In genomic region chr6:85452411-85452665, GRCm38 (mm10) we compare ENCODE assay signal across 8 mouse cellular contexts. TPM values are rescaled to one million over a fixed set of nuclear protein-coding genes. Genes with fewer than 3 reads are reported as not detected.
DNase-seq lines count a peak whose midpoint lies in the region; ATAC-seq and TF ChIP-seq lines count a peak whose summit lies in the region.

No protein-coding gene starts in this region.

- peak overlapping the region; percentile 92 for H3K27ac ChIP-seq in heart, postnatal 0 days (ENCODE audit: low read depth)
- H3K27ac ChIP-seq in bone marrow macrophage, adult 2 months (ENCODE audit: insufficient read depth, low read depth, low read length): peak overlapping the region; percentile 68
- H3K27ac ChIP-seq in hindbrain, embryonic 13.5 days: peak overlapping the region; percentile 95
- peak overlapping the region; percentile 95 for H3K27ac ChIP-seq in midbrain, embryonic 13.5 days

- no peak for TF ChIP-seq CTCF in heart, postnatal 0 days (IDR thresholded peaks at IDR 0.05; ENCODE audit: low read depth)
- no peak for TF ChIP-seq CTCF in bone marrow macrophage, adult 2 months (IDR thresholded peaks at IDR 0.05; ENCODE audit: low read depth, low read length)

- no peak for ATAC-seq in heart, postnatal 0 days (ENCODE audit: insufficient read depth, low read depth)
- no peak for ATAC-seq in hindbrain, embryonic 13.5 days (ENCODE audit: low FRiP score)
- no peak for ATAC-seq in midbrain, embryonic 13.5 days

- under 1% methylated on average over 15 of the region's 15 CpGs for WGBS in heart, postnatal 0 days
- WGBS in hindbrain, embryonic 13.5 days: under 1% methylated on average over 15 of the region's 15 CpGs
- under 1% methylated on average over 15 of the region's 15 CpGs for whole genome bisulfite sequencing in midbrain, embryonic 13.5 days

- TF ChIP-seq EP300 in heart, postnatal 0 days (IDR thresholded peaks at IDR 0.05; ENCODE audit: low read depth): no peak

- DNase-seq in heart, postnatal 0 days (ENCODE audit: low spot score): no peak
- no peak for DNase-seq in heart, postnatal 10 days
- DNase-seq in retina, postnatal 1 day: no peak
- DNase-seq in ovary, postnatal 36 days (ENCODE audit: low spot score): no peak
- no peak for DNase-seq in ovary, postnatal 14 days (ENCODE audit: low spot score)

- H3K9ac ChIP-seq in heart, postnatal 0 days (replicated peaks; ENCODE audit: low read depth, low read length): peak overlapping the region; percentile 75
- H3K9ac ChIP-seq in hindbrain, embryonic 13.5 days: peak overlapping the region; percentile 83
- peak overlapping the region; percentile 92 for H3K9ac ChIP-seq in midbrain, embryonic 13.5 days (replicated peaks)

- peaks cover 8% of the 10 kb centered on the region; the same call in 1 of the 2 replicates for H3K36me3 ChIP-seq in heart, postnatal 0 days (replicated peaks; ENCODE audit: control insufficient read depth, insufficient read depth, low read length)
- H3K36me3 ChIP-seq in hindbrain, embryonic 13.5 days: peaks cover 2% of the 10 kb centered on the region
- peaks cover 2% of the 10 kb centered on the region; the same call in 1 of the 2 replicates for H3K36me3 ChIP-seq in midbrain, embryonic 13.5 days

- H3K4me2 ChIP-seq in heart, postnatal 0 days (ENCODE audit: low read depth, low read length): peak overlapping the region; percentile 87
- peak overlapping the region; percentile 89 for H3K4me2 ChIP-seq in hindbrain, embryonic 13.5 days
- peak overlapping the region; percentile 88 for H3K4me2 ChIP-seq in midbrain, embryonic 13.5 days (replicated peaks)

- H3K4me1 ChIP-seq in heart, postnatal 0 days (ENCODE audit: control insufficient read depth, insufficient read depth): peaks cover 34% of the 10 kb centered on the region
- H3K4me1 ChIP-seq in bone marrow macrophage, adult 2 months (ENCODE audit: control insufficient read depth, insufficient read depth, low read length): peaks cover 26% of the 10 kb centered on the region
- peaks cover 54% of the 10 kb centered on the region for H3K4me1 ChIP-seq in hindbrain, embryonic 13.5 days (replicated peaks)
- H3K4me1 ChIP-seq in midbrain, embryonic 13.5 days (replicated peaks): peaks cover 53% of the 10 kb centered on the region

- H3K9me3 ChIP-seq in heart, postnatal 0 days (replicated peaks; ENCODE audit: control insufficient read depth, low read length): no peaks in the 10 kb centered on the region
- H3K9me3 ChIP-seq in hindbrain, embryonic 13.5 days: no peaks in the 10 kb centered on the region
- no peaks in the 10 kb centered on the region for H3K9me3 ChIP-seq in midbrain, embryonic 13.5 days

- no peaks in the 10 kb centered on the region for H3K27me3 ChIP-seq in heart, postnatal 0 days (ENCODE audit: control insufficient read depth, insufficient read depth, low read length)
- H3K27me3 ChIP-seq in hindbrain, embryonic 13.5 days: no peaks in the 10 kb centered on the region
- H3K27me3 ChIP-seq in midbrain, embryonic 13.5 days: no peaks in the 10 kb centered on the region

- intact Hi-C loops in heart, postnatal 10 days (cut with DNase I): no loop called here

- H3K4me3 ChIP-seq in heart, postnatal 0 days (ENCODE audit: low read depth, low read length): peak overlapping the region; percentile 68
- peak overlapping the region; percentile 99 for H3K4me3 ChIP-seq in bone marrow macrophage, adult 2 months (ENCODE audit: insufficient read depth, low read length)
- peak overlapping the region; percentile 56 for H3K4me3 ChIP-seq in hindbrain, embryonic 13.5 days
- peak overlapping the region; percentile 71 for H3K4me3 ChIP-seq in midbrain, embryonic 13.5 days (replicated peaks)

- TF ChIP-seq POLR2A in bone marrow macrophage, adult 2 months (IDR thresholded peaks at IDR 0.05; ENCODE audit: borderline replicate concordance, low read depth, low read length): no peak

RNA-seq across cellular contexts. Expression of gene Pradc1, which starts 0.6 kb away (rescaled TPM):
- 14.7 and 20.4 TPM in 2 replicates for total RNA-seq in heart, postnatal 0 days (2014; rRNA removed; ENCODE audit: low replicate concordance)
- 33.9 and 35.9 TPM in 2 replicates for polyA plus RNA-seq in heart, postnatal 0 days (2015; fragmentation: Nextera tagmentation; extraction: Ambion mirVana)
- total RNA-seq in heart, postnatal 10 days (2021): 10 to 100 TPM; 17.9 to 19.4 TPM
- 8.0 and 9.7 TPM in 2 replicates for polyA plus RNA-seq in bone marrow macrophage, adult 2 months (2012; ENCODE audit: insufficient read depth, insufficient read length, missing spikeins)
- polyA plus RNA-seq in hindbrain, embryonic 13.5 days (2015; fragmentation: Nextera tagmentation; extraction: Ambion mirVana): 20.2 and 22.7 TPM in 2 replicates
- polyA plus RNA-seq in midbrain, embryonic 13.5 days (2015; fragmentation: Nextera tagmentation; extraction: Ambion mirVana): 21.6 and 24.3 TPM in 2 replicates

RNA-seq across cellular contexts. Expression of gene Cct7, which starts 1.0 kb away (rescaled TPM):
- 137 and 138 TPM in 2 replicates for total RNA-seq in heart, postnatal 0 days (2014; rRNA removed; ENCODE audit: low replicate concordance)
- 243 and 246 TPM in 2 replicates for polyA plus RNA-seq in heart, postnatal 0 days (2015; fragmentation: Nextera tagmentation; extraction: Ambion mirVana)
- total RNA-seq in heart, postnatal 10 days (2021): 100 to 1,000 TPM; 160 to 172 TPM
- polyA plus RNA-seq in bone marrow macrophage, adult 2 months (2012; ENCODE audit: insufficient read depth, insufficient read length, missing spikeins): 89.3 and 96.7 TPM in 2 replicates
- polyA plus RNA-seq in hindbrain, embryonic 13.5 days (2015; fragmentation: Nextera tagmentation; extraction: Ambion mirVana): 601 and 603 TPM in 2 replicates
- polyA plus RNA-seq in midbrain, embryonic 13.5 days (2015; fragmentation: Nextera tagmentation; extraction: Ambion mirVana): 630 and 636 TPM in 2 replicates

RNA-seq across cellular contexts. Expression of gene Smyd5, which starts 20.5 kb away (rescaled TPM):
- 15.0 and 22.7 TPM in 2 replicates for total RNA-seq in heart, postnatal 0 days (2014; rRNA removed; ENCODE audit: low replicate concordance)
- 13.1 and 16.0 TPM in 2 replicates for polyA plus RNA-seq in heart, postnatal 0 days (2015; fragmentation: Nextera tagmentation; extraction: Ambion mirVana)
- total RNA-seq in heart, postnatal 10 days (2021): 10 to 100 TPM; 11.1 to 12.5 TPM
- polyA plus RNA-seq in bone marrow macrophage, adult 2 months (2012; ENCODE audit: insufficient read depth, insufficient read length, missing spikeins): 7.4 and 9.1 TPM in 2 replicates
- polyA plus RNA-seq in hindbrain, embryonic 13.5 days (2015; fragmentation: Nextera tagmentation; extraction: Ambion mirVana): 58.4 and 59.0 TPM in 2 replicates
- 51.2 and 51.5 TPM in 2 replicates for polyA plus RNA-seq in midbrain, embryonic 13.5 days (2015; fragmentation: Nextera tagmentation; extraction: Ambion mirVana)

RNA-seq across cellular contexts. Expression of gene Noto, which starts 28.7 kb away (rescaled TPM):
- not detected in 2 replicates for total RNA-seq in heart, postnatal 0 days (2014; rRNA removed; ENCODE audit: low replicate concordance)
- polyA plus RNA-seq in heart, postnatal 0 days (2015; fragmentation: Nextera tagmentation; extraction: Ambion mirVana): not detected in 2 replicates
- not detected for total RNA-seq in heart, postnatal 10 days (2021)
- polyA plus RNA-seq in bone marrow macrophage, adult 2 months (2012; ENCODE audit: insufficient read depth, insufficient read length, missing spikeins): not detected in 2 replicates
- not detected in 2 replicates for polyA plus RNA-seq in hindbrain, embryonic 13.5 days (2015; fragmentation: Nextera tagmentation; extraction: Ambion mirVana)
- polyA plus RNA-seq in midbrain, embryonic 13.5 days (2015; fragmentation: Nextera tagmentation; extraction: Ambion mirVana): not detected in 2 replicates

RNA-seq across cellular contexts. Expression of gene Fbxo41, which starts 50.5 kb away (rescaled TPM):
- 0.11 TPM in 1 of 2 replicates, not detected in the other for total RNA-seq in heart, postnatal 0 days (2014; rRNA removed; ENCODE audit: low replicate concordance)
- not detected in 2 replicates for polyA plus RNA-seq in heart, postnatal 0 days (2015; fragmentation: Nextera tagmentation; extraction: Ambion mirVana)
- not detected for total RNA-seq in heart, postnatal 10 days (2021)
- not detected in 2 replicates for polyA plus RNA-seq in bone marrow macrophage, adult 2 months (2012; ENCODE audit: insufficient read depth, insufficient read length, missing spikeins)
- polyA plus RNA-seq in hindbrain, embryonic 13.5 days (2015; fragmentation: Nextera tagmentation; extraction: Ambion mirVana): 5.3 and 5.5 TPM in 2 replicates
- 4.7 and 5.0 TPM in 2 replicates for polyA plus RNA-seq in midbrain, embryonic 13.5 days (2015; fragmentation: Nextera tagmentation; extraction: Ambion mirVana)
